Mouse (Mus musculus) intestine, postnatal 0 days (tissue): ENCODE data around the gene Ndufa12. TPM values are rescaled to one million over a fixed set of nuclear protein-coding genes. Genes with fewer than 3 reads are reported as not detected.

Experiments
- ATAC-seq: fragments of 200-750 bp; cut with Nextera tagmentation; 2 replicates; pipeline ENCODE4 v1.8.0; 2017; ENCODE audit warnings: mild to moderate bottlenecking, moderate TSS enrichment, moderate library complexity
- H3K27ac ChIP-seq: fragments of 300-500 bp; sonication (generic); 2 replicates; pipeline ENCODE4 v1.5.1; 2014; ENCODE audit warnings: mild to moderate bottlenecking, low read depth, low read length, moderate library complexity
- H3K27me3 ChIP-seq: fragments of 300-500 bp; sonication (generic); replicated peaks from 2 replicates; pipeline ENCODE4 v1.6.1; 2014; ENCODE audit warnings: low read length, mixed read lengths; ENCODE audit not compliant: control insufficient read depth, insufficient read depth
- H3K36me3 ChIP-seq: fragments of 300-500 bp; sonication (generic); 2 replicates; pipeline ENCODE4 v1.6.1; 2014; ENCODE audit warnings: mild to moderate bottlenecking, moderate library complexity; ENCODE audit not compliant: control insufficient read depth, insufficient read depth
- H3K4me1 ChIP-seq: fragments of 300-500 bp; sonication (generic); replicated peaks from 2 replicates; pipeline ENCODE4 v1.6.1; 2014; ENCODE audit warnings: antibody characterized with exemption, low read length, mixed read lengths; ENCODE audit not compliant: control insufficient read depth, insufficient read depth
- H3K4me2 ChIP-seq: fragments of 300-500 bp; sonication (generic); replicated peaks from 2 replicates; pipeline ENCODE4 v1.6.1; 2014; ENCODE audit warnings: low read depth, mild to moderate bottlenecking, moderate library complexity
- H3K4me3 ChIP-seq: fragments of 300-500 bp; sonication (generic); 2 replicates; pipeline ENCODE4 v1.5.1; 2014; ENCODE audit warnings: low read depth, low read length
- H3K9ac ChIP-seq: fragments of 300-500 bp; sonication (generic); 2 replicates; pipeline ENCODE4 v1.6.1; 2014; ENCODE audit warnings: mild to moderate bottlenecking, low read depth, low read length
- H3K9me3 ChIP-seq: fragments of 300-500 bp; sonication (generic); 2 replicates; pipeline ENCODE4 v1.6.1; 2016; ENCODE audit warnings: mixed run types; ENCODE audit not compliant: control insufficient read depth
- CTCF ChIP-seq: sonication (generic); IDR thresholded peaks from 2 replicates; pipeline ENCODE4 v1.5.1; 2016; ENCODE audit warnings: low read depth, mild to moderate bottlenecking, control low read depth, antibody characterized with exemption, moderate library complexity
- WGBS: fragments of 180-500 bp; shearing (Covaris S2); extraction: QIAGEN DNeasy Blood & Tissue Kit; methylation state at CpG from one replicate; pipeline ENCODE4 v1.1.7; 2014; 5-methylcytosine and 5-hydroxymethylcytosine counted together
- polyA plus RNA-seq: library from polyadenylated mRNA; unstranded; fragments of >200 nt; fragmentation: Nextera tagmentation; extraction: Ambion mirVana; gene quantifications from 2 replicates; pipeline ENCODE4 v1.2.1, GENCODE M21; 2015

The Ndufa12 gene
- polyA plus RNA-seq, 1 experiment from 2014 or later, result 563 TPM

DNA sequence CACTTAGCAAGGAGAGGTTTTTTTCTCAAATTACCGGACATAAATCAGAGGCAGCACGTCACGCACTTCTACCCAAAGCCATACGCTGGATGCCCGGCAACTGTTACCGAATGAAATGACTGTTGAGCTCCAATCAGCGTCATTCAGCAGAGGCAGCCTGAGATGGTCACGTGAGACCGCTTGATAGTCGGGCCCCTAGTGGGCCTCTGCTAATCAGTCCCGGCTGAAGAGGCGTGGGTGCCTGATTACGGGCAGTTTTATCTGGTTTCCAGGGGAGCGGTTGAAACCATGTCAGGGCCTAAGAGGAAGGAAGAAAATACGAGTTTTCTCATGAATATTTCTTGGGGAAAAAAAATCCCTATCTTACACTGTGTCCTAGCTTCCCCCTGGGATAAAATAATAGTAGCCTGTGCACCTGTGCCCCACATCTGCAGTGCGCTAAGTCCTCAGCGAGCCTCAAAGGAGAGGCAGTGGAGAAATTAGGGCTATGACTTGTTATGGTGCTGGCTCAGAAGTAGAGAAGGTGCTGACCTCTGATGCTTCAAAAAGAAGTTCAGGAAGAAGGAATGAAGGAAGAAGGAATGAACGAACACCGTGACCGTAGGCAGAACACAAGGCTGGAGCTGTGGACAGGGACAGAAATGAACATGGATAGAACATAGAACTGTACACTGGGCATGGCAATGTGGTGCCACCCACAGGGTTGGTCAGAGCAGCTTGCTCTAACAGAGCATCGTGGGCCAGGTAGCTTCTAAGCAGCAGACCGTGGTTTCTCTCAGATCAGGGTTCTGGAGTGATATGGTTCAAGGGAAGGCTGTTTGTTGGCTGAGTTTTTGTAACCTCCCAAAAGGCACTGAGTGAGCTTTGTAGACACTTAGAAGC is 51.3 kb downstream of the Ndufa12 start:
- TF ChIP-seq CTCF, result 0 out of 2 replicates have a peak, but pooled peaks have one; percentile 11
- 33% methylated on average over 22 of the region's 22 CpGs for WGBS
- Histone ChIP-seq H3K4me2 (peak overlapping the region; percentile 35), H3K27me3 (no peaks in the 10 kb centered on the region), H3K4me3 (no peak overlapping the region), H3K4me1 (no peaks in the 10 kb centered on the region), H3K9ac (no peak overlapping the region), H3K9me3 (no peaks in the 10 kb centered on the region), H3K36me3 (no peaks in the 10 kb centered on the region), H3K27ac (peak overlapping the region; percentile 35; the same call in 1 of the 2 replicates)
- ATAC-seq, result peak; percentile 96

DNA sequence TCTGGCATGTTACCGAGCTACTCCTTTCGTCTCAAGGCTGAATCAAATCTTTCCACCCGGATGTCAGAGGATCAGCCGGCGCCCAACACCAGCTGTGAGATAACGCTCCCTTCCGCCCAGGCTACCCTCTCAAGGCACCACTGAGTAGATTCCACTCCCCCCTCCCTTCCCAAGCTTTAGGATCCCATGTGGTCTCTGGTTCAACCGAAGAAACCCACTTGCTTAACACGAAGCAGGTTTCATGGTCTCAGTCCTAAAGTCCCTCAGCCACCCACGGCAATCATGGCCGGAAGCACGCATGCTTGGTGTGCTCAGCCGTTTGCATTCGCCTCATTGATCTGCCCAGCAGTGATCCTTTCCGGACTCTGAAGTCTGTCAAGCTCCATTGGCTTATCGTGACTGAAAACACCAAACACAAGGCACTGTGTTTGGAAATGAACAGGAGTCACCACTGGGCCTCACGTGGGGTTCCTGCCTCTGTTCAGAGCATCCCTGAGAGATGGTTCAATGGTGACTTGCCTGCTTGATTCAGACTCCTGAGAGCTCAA is 54.8 kb downstream of the Ndufa12 start:
- Histone ChIP-seq H3K27ac (no peak overlapping the region), H3K4me3 (no peak overlapping the region), H3K27me3 (no peaks in the 10 kb centered on the region), H3K4me1 (no peaks in the 10 kb centered on the region), H3K4me2 (no peak overlapping the region), H3K36me3 (no peaks in the 10 kb centered on the region), H3K9ac (no peak overlapping the region), H3K9me3 (no peaks in the 10 kb centered on the region)
- WGBS, result 87% methylated on average over 17 of the region's 17 CpGs
- ATAC-seq, result no peak
- no peak for TF ChIP-seq CTCF

DNA sequence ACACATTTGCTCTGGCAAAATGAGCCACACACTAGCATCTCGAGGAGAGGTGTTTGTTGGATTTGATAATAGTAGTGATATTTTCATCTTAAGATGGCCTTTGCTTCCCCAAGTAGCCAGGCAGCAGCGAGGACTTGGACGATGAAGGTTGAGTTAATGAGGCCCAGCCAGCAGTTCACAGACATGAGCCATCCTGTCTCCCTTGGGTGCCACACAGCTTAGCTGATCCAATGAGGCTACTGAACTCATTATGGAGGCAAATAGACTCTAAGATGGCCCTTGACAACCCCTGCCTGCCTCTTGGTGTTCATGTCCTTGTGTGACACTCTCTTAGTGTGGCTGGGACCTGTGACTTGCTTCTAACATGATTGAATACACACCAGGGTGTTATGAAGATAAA is 56.2 kb downstream of the Ndufa12 start:
- no peaks in the 10 kb centered on the region for H3K9me3 ChIP-seq
- ATAC-seq, result no peak
- no peak overlapping the region for H3K4me3 ChIP-seq
- H3K27ac ChIP-seq, result no peak overlapping the region
- 55% methylated on average over 3 of the region's 3 CpGs for WGBS
- no peaks in the 10 kb centered on the region for H3K36me3 ChIP-seq
- no peaks in the 10 kb centered on the region for H3K27me3 ChIP-seq
- H3K4me1 ChIP-seq, result no peaks in the 10 kb centered on the region
- no peak overlapping the region for H3K9ac ChIP-seq
- no peak overlapping the region for H3K4me2 ChIP-seq
- no peak for TF ChIP-seq CTCF

DNA sequence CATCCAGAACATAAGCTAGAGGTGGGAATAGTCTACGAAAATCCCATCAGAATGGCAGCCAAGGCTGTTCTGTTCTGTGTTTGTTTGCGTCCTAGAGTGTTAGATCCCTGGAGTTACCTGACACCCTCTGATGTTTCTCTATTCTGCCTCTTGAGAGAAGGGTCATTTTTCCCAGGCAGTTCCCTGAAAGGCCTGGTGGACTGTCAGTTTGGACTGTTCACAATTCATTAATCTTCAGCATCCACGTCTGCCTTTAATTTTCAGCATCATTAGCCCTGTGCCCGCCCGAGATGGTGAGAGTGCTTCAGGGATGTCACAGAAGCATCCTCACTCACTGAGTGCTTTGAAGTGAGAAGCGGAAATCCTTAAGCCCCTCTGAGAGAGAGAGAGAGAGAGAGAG is 57.2 kb downstream of the Ndufa12 start:
- H3K4me1 ChIP-seq, result no peaks in the 10 kb centered on the region
- WGBS, result 76% methylated on average over 6 of the region's 6 CpGs
- no peak overlapping the region for H3K4me2 ChIP-seq
- H3K27me3 ChIP-seq, result no peaks in the 10 kb centered on the region
- no peaks in the 10 kb centered on the region for H3K36me3 ChIP-seq
- TF ChIP-seq CTCF, result no peak
- H3K9ac ChIP-seq, result no peak overlapping the region
- no peak for ATAC-seq
- H3K4me3 ChIP-seq, result no peak overlapping the region
- no peaks in the 10 kb centered on the region for H3K9me3 ChIP-seq
- H3K27ac ChIP-seq, result no peak overlapping the region

DNA sequence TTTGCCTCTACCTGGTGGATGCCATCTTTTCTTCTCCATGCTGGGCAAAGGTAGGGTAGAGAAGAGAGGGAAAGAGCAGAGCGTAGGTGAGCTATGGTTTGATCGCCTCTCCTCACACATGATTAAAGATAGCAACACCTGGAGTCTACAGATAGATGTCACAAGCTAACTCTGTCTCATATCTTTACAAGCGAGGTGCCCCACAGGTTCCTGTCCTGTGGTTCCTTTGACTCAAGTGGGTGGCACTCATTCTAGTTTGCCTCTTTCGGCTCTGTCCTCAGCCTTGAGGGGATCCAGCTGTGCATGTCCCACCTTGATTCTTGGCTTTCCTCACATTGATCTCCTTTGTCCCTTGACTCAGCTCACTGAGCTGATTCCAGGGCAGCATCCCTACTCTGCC is 58.0 kb downstream of the Ndufa12 start:
- Histone ChIP-seq H3K27me3 (no peaks in the 10 kb centered on the region), H3K36me3 (no peaks in the 10 kb centered on the region), H3K9ac (no peak overlapping the region), H3K4me1 (no peaks in the 10 kb centered on the region), H3K4me3 (no peak overlapping the region), H3K4me2 (no peak overlapping the region), H3K27ac (no peak overlapping the region), H3K9me3 (no peaks in the 10 kb centered on the region)
- ATAC-seq, result no peak
- WGBS, result 83% methylated on average over 4 of the region's 4 CpGs
- no peak for TF ChIP-seq CTCF

DNA sequence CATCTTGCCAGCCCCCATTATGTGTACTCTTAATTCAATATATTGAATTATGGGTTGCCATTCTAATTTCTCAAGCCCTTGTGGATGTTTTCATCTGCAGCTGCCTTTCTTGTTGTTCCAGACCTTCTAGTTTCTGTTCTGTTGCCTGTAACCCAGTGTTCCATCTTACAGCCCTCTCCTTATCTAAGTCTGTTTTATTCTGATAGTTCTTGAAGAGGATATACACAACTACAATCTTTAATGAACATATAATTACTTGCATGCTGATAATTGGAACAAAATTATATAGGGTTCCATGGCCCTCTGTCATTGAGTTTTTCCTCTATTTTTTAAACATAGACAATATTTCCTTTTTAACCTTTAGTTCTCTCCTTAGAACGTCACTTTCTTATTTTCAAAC is 62.0 kb downstream of the Ndufa12 start:
- no peak overlapping the region for H3K4me3 ChIP-seq
- no peak overlapping the region for H3K27ac ChIP-seq
- no peaks in the 10 kb centered on the region for H3K9me3 ChIP-seq
- H3K9ac ChIP-seq, result no peak overlapping the region
- no peaks in the 10 kb centered on the region for H3K4me1 ChIP-seq
- TF ChIP-seq CTCF, result no peak
- no peaks in the 10 kb centered on the region for H3K36me3 ChIP-seq
- WGBS, result 75% methylated on average over 1 of the region's 1 CpGs
- no peak overlapping the region for H3K4me2 ChIP-seq
- ATAC-seq, result no peak
- no peaks in the 10 kb centered on the region for H3K27me3 ChIP-seq
